Mouse (Mus musculus) heart, postnatal 10 days (tissue): ENCODE results near the gene Bean1. TPM values are rescaled to one million over a fixed set of nuclear protein-coding genes. Genes with fewer than 3 reads are reported as not detected.
"Not testable (repeated sequence)": the region's sequence is repeated elsewhere in the genome, so short reads cannot be mapped to it uniquely, and the experiment has no call there.

Source experiments
- DNase-seq, 2 experiments: peaks; one replicate each; pipeline ENCODE4 v3.0.0; 2021
- intact Hi-C: fragments of 180-260 bp; cut with DNase I; formaldehyde crosslinking; loops from one replicate; pipeline ENCODE4 v1.15.1; 2025
- total RNA-seq, 2 experiments: library from RNA; stranded (reverse); gene quantifications; 2 replicates each; pipeline ENCODE4 v1.2.3; 2021

The Bean1 gene
- total RNA-seq, 2 experiments from 2014 or later = 2.9 to 4.3 TPM

DNA sequence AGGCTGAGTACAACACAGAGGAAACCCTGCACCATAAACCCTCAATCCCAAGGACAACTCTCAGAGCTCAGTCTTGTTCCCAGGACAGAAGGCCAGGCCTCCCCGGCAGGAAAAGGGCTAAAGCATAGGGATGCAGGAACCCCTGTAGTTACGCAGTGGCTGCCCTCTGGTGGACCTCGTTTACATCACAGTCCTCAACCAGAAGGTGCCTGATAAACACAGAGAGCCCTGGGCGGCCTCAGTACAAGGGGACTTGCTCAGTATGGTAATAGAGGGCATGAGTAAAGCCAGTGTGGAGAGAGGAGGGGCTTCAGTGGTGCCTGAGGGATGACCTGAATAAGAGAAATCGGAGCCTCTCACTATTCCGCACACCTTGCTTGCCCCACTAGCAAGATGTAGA lies 64.3 kb downstream of the Bean1 start:
- peak in 1 of 2 experiments; percentile 5 for DNase-seq

DNA sequence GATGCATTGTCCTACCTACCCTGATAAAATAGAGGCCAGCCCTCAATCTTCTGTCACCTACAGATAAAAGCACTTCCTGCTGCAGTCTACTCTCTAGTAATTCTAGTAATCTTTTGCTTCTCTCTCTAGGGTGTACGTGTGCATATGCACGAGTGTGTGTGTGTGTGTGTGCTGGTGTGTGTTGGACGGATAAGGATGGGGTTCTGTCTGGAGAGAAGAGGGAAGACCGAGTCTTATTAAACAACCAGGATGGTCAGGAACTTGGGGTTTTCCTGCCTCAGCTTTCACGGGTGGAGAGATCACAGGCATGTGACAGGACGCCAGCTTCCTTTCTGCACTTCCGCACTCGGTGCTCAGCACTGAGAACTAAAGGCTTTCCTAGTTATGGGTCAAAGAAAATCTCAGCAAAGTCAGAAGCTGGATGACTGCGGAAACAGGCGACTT lies 69.2 kb downstream of the Bean1 start:
- DNase-seq = no peak
- intact Hi-C loops = no loop called here

More for the DNA sequence above, 64.3 kb downstream of the Bean1 start:
- intact Hi-C loops = no loop called here

DNA sequence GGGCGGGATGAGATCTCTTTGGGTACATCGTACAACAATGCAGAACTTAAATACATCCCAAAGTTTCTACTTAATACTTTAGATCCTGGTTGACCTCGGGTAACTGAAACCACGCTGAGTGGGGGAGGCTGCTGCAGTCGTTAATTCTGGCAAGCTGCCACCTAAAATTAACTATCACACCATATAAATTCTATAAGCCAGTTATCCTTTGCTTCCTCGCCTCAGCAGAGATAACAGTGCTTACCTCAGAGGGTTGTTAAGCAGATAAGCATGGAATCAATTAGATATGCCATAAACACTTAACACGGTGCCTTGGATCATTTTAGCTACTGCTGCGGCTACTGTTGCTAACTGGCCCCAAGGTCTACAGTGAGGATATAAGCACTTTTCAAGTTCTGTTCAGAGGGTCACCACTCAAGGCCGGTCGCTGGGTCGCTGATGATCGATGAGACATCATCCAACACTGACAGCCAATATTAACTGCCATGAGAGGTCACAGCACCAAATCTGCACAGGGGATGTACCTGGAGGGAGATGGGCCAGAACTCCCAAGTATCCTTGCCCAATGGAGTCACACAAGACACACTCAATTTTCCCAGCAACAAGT lies 71.9 kb downstream of the Bean1 start:
- no peak for DNase-seq
- intact Hi-C loops = no loop called here

DNA sequence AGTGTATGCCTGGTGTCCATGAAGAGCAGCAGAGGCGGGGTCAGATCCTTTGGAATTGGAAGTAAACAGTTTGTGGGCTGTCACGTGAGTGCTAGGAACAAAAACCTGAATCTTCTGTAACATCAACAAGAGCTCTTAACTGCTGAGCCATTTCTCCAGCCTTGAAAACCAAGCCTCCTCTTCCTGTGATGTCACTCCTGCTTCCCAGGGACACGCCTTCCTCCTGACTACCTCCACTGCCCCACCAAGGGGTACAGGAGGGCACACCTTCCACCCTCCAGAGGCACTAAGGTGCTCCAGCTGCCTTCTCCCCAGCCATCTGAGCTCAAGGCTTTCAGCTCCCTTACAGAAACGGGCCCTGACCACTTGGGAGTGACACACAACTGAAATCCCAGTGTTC lies 76.4 kb downstream of the Bean1 start:
- intact Hi-C loops = no loop called here
- DNase-seq = no peak

- peak; percentile 27 to 34 for DNase-seq
- intact Hi-C loops = no loop called here
These were observed 77.0 kb downstream of the Bean1 start for GRCm38 (mm10) chr8:104247054-104247907.

GRCm38 (mm10) chr8:104247908-104248275 lies 77.7 kb downstream of the Bean1 start:
- peak; percentile 12 to 26 for DNase-seq
- intact Hi-C loops = no loop called here

- intact Hi-C loops = no loop called here
- peak; percentile 80 to 84 for DNase-seq
These were observed 78.0 kb downstream of the Bean1 start, which contains the start of gene Tk2 for GRCm38 (mm10) chr8:104248276-104248675. Tk2 (minus strand) TSS chr8:104248558.

GRCm38 (mm10) chr8:104249442-104249996 lies 79.3 kb downstream of the Bean1 start:
- intact Hi-C loops = no loop called here
- DNase-seq = no peak

DNA sequence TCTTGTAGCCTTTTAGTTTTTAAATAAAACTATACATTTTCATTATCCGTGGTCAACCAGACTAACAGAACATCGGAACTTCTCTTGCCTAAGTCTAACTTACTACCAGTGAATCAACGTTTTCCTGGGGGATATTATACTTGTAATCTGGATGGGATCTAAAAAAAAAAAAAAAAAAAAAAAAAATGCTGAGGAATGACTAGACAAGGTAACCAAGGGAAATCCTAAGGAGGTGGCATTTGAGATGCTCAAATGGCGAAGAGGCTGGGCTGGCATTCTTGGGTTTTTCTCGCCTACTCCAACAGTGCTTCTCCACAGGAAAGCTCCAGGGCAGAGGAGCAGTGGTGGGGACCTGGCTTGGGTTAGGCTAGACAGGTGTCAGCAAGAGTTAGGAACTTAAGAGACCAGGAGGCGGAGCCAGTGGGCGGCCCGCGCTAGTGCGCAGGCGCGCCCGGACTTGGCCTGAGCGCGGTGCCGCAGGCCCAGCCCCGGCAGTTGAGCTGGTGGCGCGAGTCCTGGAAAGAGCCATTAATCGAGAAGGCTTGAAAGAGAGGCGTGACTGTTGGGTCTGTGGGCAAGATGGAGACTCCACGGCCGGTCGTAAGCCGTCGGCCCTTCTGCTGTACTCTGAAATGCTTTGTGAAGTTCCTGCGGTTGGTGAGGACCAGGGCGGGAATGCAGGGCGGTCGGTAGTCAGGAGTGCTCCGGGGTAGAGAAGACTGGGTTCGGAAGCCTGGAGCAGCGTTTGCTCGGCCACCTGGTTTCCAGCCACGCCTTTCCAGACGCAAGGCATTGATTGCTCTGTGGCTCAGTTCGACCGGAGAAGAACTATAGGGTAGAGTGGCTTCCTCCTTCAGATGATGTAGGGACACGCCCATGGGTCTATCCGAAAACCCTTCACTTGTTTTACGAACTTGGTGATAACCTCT lies 80.5 kb downstream of the Bean1 start, which contains the start of gene Cklf:
Cklf (plus strand) TSS at position 423 of the 929 bp plus-strand sequence.
- peak; percentile 88 to 89 for DNase-seq
- intact Hi-C loops = loop anchor here (2.0 to 5.0 kb wide), 2 partner anchors 90 to 192 kb away; partner anchors contain the start of gene Dync1li2

DNA sequence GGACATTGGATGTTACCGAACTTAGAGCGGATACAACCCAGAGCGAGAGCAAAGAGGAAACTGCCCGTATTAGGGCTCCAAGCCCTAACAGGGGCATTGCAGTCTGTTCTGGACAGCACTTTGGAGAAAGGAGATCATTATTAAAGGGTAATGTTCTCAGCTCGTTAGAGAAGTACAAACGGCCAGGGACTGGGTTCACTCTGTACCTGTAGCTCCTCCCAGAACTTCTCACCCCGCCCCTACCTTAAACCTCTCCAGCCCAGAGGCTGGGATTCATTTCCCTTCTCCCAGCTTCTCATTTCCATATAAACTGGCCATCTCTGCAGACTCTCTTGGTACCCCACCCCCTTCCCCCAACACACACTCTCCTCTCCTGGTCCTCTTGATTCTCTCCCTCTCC lies 81.2 kb downstream of the Bean1 start:
- intact Hi-C loops = loop anchor here (2.0 to 5.0 kb wide), 2 partner anchors 89 to 191 kb away; partner anchors contain the start of gene Dync1li2
- DNase-seq = no peak

- intact Hi-C loops = loop anchor here (5.0 kb wide), 1 partner anchor 189 kb away; the partner anchor contains the start of gene Dync1li2
- peak in 1 of 2 experiments; percentile 20 for DNase-seq
These were observed 82.8 kb downstream of the Bean1 start for GRCm38 (mm10) chr8:104253016-104253415.

DNA sequence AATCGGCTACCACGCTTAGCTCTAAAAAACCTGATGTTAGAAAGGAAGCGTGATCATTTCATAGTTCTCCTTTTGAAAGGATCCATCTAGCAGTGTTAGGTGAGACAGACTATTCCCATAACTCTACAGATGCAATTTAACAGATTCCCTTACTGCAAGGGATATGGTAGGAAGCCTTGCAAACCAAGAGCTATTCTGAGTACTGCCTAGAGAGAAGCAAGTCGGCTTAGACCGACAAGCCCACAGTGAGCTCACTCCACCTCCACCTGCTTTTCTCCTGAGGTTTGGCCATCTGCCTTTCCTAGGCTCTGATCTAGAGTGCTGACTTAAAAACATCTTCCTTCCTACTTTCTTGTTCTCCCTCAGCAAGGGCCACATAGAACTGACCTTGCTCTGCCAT lies 91.6 kb downstream of the Bean1 start:
- intact Hi-C loops, DNase-seq: not testable (repeated sequence)

- DNase-seq, intact Hi-C loops: not testable (repeated sequence)
These were observed 94.2 kb downstream of the Bean1 start for GRCm38 (mm10) chr8:104264271-104264935.

GRCm38 (mm10) chr8:104268368-104268767 lies 98.1 kb downstream of the Bean1 start:
- intact Hi-C loops = no loop called here
- DNase-seq = no peak

Other genes starting within 250 kb of the Bean1 start
- 100 to 1,000 TPM; 320 to 327 TPM for gene Cdh5, start 68.8 kb upstream of the Bean1 start, total RNA-seq
- gene Tk2, start 78.1 kb downstream of the Bean1 start, total RNA-seq = 10 to 100 TPM in 1 of 2 experiments, 1 to 10 TPM in 1; 9.0 to 10.1 TPM
- gene Cklf, start 80.4 kb downstream of the Bean1 start, total RNA-seq = 10 to 100 TPM; 10.1 to 10.6 TPM
- gene Cmtm2a, start 122.7 kb downstream of the Bean1 start, total RNA-seq = not detected
- not detected for gene Gm45711, start 139.6 kb downstream of the Bean1 start, total RNA-seq
- gene Cmtm1, start 139.7 kb downstream of the Bean1 start, total RNA-seq = not detected
- gene Gm11020, start 151.1 kb downstream of the Bean1 start, total RNA-seq = not detected
- gene Cmtm2b, start 151.8 kb downstream of the Bean1 start, total RNA-seq = not detected
- 10 to 100 TPM; 45.9 to 52.0 TPM for gene Cmtm3, start 169.0 kb downstream of the Bean1 start, total RNA-seq
- 10 to 100 TPM; 16.4 to 16.8 TPM for gene Cmtm4, start 225.4 kb downstream of the Bean1 start, total RNA-seq